Mouse (Mus musculus): Measurements from ENCODE around the gene Mtmr14.

DNA sequence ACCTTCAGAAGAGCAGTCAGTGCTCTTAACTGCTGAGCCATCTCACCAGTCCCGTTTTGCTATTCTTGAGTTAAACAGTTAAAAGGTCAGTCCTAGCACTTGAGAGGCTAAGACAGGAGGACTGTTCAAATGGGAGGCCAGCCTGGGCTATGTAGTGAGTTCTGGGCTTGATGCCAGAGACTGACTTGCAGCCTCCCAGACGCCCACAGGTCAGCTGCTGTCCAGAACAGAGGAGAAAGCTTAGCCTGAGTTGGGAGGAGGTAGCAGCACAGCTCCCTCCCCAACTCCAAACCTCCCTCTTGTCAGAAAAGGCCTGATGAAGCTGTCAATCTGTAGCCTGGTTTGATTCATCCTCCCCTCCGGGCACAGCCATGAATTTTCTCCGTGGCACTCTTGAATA is 39.2 kb downstream of the Mtmr14 start:
- no peak for TF ChIP-seq CTCF (IDR thresholded peaks at IDR 0.05; ENCODE audit: low read depth)
- TF ChIP-seq EP300 (IDR thresholded peaks at IDR 0.05; ENCODE audit: low read depth), result no peak
